Mouse (Mus musculus) lung, embryonic 14.5 days (tissue): ENCODE measurements at regions not wholly inside any gene's neighbourhood (a gene's known extent, or its start where the extent isn't known, plus 50 kb on each side); places are given as distances from the start of the nearest gene placed in this dataset.

Source experiments
- ATAC-seq: fragments of 200-750 bp; cut with Nextera tagmentation; 2 replicates; pipeline ENCODE4 v1.8.0; 2017; ENCODE audit warnings: mild to moderate bottlenecking, moderate TSS enrichment, moderate library complexity; ENCODE audit not compliant: insufficient read depth
- DNase-seq: peaks from one replicate; pipeline ENCODE4 v3.0.0-alpha.2; 2015
- H3K27ac ChIP-seq: fragments of 300-500 bp; sonication (generic); 2 replicates; pipeline ENCODE4 v1.5.1; 2014; ENCODE audit warnings: low read depth, mild to moderate bottlenecking, moderate library complexity
- H3K27me3 ChIP-seq: fragments of 300-500 bp; sonication (generic); 2 replicates; pipeline ENCODE4 v1.6.1; 2014; ENCODE audit warnings: low read length, control low read depth; ENCODE audit not compliant: insufficient read depth
- H3K36me3 ChIP-seq: fragments of 300-500 bp; sonication (generic); 2 replicates; pipeline ENCODE4 v1.6.1; 2014; ENCODE audit warnings: control low read depth; ENCODE audit not compliant: insufficient read depth
- H3K4me1 ChIP-seq: fragments of 300-500 bp; sonication (generic); 2 replicates; pipeline ENCODE4 v1.6.1; 2014; ENCODE audit warnings: antibody characterized with exemption, control low read depth; ENCODE audit not compliant: insufficient read depth
- H3K4me2 ChIP-seq: fragments of 300-500 bp; sonication (generic); 2 replicates; pipeline ENCODE4 v1.6.1; 2014; ENCODE audit warnings: mild to moderate bottlenecking
- H3K4me3 ChIP-seq: fragments of 300-500 bp; sonication (generic); 2 replicates; pipeline ENCODE4 v1.5.1; 2014; ENCODE audit warnings: low read depth, low read length
- H3K9ac ChIP-seq: fragments of 300-500 bp; sonication (generic); 2 replicates; pipeline ENCODE4 v1.6.1; 2014
- H3K9me3 ChIP-seq: fragments of 300-500 bp; sonication (generic); 2 replicates; pipeline ENCODE4 v1.6.1; 2016; ENCODE audit warnings: low read depth, low read length, control low read depth
- CTCF ChIP-seq: IDR thresholded peaks from 2 replicates; pipeline ENCODE4 v1.5.1; 2016; ENCODE audit warnings: antibody characterized with exemption, low read depth
- WGBS: fragments of 180-500 bp; shearing (Covaris S2); extraction: QIAGEN DNeasy Blood & Tissue Kit; methylation state at CpG from one replicate; pipeline ENCODE4 v1.1.7; 2014; 5-methylcytosine and 5-hydroxymethylcytosine counted together

DNA sequence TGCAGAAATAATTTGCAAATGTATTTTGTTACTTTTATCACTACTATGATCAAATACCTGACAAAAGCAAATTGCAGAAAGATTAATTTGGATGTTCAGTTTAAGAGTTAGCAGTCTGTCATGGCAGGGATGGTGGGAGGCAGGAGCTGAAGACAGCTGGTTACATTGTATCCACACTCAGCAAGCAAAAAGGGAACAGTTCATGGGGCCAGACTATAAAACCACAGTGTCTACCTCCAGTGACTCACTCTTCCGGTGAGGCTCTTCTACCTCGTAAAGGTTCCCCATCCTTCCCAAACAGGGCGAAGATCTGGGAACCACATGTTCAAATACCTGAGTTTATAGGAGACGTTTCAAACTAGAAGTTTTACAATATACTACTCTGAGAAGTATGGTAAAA is 145.2 kb upstream of the Fam78b start:
- ATAC-seq (no peak), DNase-seq (no peak)
- H3K36me3 ChIP-seq = no peaks in the 10 kb centered on the region
- H3K9ac ChIP-seq = no peak overlapping the region
- 79% methylated on average over 4 of the region's 4 CpGs for WGBS
- H3K4me1 ChIP-seq = no peaks in the 10 kb centered on the region
- H3K4me2 ChIP-seq = no peak overlapping the region
- no peaks in the 10 kb centered on the region for H3K9me3 ChIP-seq
- no peak overlapping the region for H3K4me3 ChIP-seq
- no peaks in the 10 kb centered on the region for H3K27me3 ChIP-seq
- no peak for TF ChIP-seq CTCF
- no peak overlapping the region for H3K27ac ChIP-seq

DNA sequence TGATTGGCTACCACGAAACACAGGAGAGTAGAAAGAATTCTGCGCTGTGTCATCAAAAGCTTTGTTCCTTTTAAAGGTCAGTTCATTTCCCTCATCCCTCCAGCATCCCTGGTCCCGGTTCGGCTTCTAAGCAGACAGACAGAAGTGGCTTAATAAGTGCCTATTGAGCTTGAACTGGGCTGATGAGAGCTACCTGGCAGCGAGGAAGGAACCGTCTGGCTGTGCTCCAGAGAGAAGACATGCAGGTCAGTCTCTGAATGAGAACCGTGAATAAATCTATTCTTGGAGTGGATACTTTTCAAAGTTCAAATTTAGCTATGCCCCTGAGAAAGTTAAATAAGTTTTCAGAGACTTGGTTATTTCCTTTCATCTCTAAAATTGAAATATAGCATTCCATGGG is 135.0 kb upstream of the Fam78b start:
- Histone ChIP-seq H3K27ac (no peak overlapping the region), H3K4me1 (no peaks in the 10 kb centered on the region), H3K9me3 (no peaks in the 10 kb centered on the region), H3K4me3 (no peak overlapping the region), H3K27me3 (no peaks in the 10 kb centered on the region), H3K36me3 (no peaks in the 10 kb centered on the region), H3K4me2 (no peak overlapping the region), H3K9ac (no peak overlapping the region)
- DNase-seq (no peak), ATAC-seq (no peak)
- WGBS = 72% methylated on average over 7 of the region's 7 CpGs
- no peak for TF ChIP-seq CTCF

DNA sequence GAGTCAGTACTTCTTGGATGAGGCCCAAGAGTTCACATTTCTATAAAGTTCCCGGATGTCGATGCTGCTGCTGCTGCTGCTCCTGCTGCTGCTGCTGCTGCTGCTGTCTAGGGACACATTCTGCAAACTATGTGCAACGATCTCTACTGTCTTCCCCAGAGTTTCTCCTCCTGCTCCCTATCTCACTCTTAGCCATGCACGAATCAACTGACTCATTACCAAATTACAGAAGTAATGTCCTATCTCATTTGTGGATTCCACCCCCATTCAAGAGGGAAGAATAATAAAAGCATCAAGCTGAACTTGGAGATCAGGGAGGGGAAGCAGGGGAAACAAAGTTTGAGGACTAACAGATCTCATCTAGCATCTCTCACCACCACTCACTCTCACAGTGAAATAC is 130.0 kb upstream of the Fam78b start:
- no peaks in the 10 kb centered on the region for H3K36me3 ChIP-seq
- DNase-seq = no peak
- H3K4me3 ChIP-seq = no peak overlapping the region
- no peaks in the 10 kb centered on the region for H3K27me3 ChIP-seq
- H3K9ac ChIP-seq = no peak overlapping the region
- H3K4me1 ChIP-seq = no peaks in the 10 kb centered on the region
- no peak overlapping the region for H3K27ac ChIP-seq
- no peaks in the 10 kb centered on the region for H3K9me3 ChIP-seq
- ATAC-seq = no peak
- WGBS = 71% methylated on average over 4 of the region's 4 CpGs
- H3K4me2 ChIP-seq = no peak overlapping the region
- TF ChIP-seq CTCF = no peak

DNA sequence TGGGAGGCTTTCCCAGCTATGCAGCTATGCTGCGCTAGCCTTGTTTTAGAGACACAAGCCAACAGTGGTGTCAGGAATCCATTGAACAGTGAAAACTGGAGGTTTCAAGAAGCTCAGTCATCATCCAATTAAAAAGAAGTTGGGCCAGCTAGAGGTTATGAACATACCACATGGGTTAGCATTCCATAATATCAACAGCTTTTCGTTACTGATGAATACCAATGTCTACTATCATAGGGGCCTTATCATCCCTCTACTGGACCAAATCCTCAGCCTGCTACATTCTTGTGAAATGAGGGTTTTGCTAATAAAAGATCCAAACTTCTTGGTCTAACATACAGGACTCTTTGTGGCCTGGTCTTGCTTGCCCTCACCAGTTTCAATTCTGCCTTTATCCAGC is 124.8 kb upstream of the Fam78b start:
- no peaks in the 10 kb centered on the region for H3K4me1 ChIP-seq
- DNase-seq (no peak), ATAC-seq (no peak)
- no peaks in the 10 kb centered on the region for H3K9me3 ChIP-seq
- WGBS = 75% methylated on average over 2 of the region's 2 CpGs
- TF ChIP-seq CTCF = no peak
- no peaks in the 10 kb centered on the region for H3K36me3 ChIP-seq
- H3K4me2 ChIP-seq = no peak overlapping the region
- H3K4me3 ChIP-seq = no peak overlapping the region
- no peak overlapping the region for H3K9ac ChIP-seq
- no peak overlapping the region for H3K27ac ChIP-seq
- H3K27me3 ChIP-seq = no peaks in the 10 kb centered on the region

DNA sequence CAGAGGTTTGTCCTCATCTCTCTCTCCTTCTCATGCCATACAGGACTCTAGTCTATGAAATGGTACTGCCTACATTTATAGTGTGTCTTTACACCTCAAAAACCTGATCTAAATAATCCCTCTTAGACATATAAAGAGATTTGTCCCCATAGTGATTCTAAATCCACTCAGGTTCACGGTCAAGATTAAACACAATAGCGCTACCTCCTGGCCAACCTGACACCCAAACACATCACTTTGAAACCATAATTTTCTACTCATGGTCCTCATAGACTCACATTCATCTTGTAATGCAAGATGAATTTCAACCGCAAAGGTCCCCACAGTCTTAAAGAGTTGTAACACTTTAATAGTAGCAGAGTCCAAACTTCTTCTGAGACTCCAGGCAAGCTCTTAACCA is 118.0 kb upstream of the Fam78b start:
- Histone ChIP-seq H3K36me3 (no peaks in the 10 kb centered on the region), H3K4me3 (no peak overlapping the region), H3K9ac (no peak overlapping the region), H3K27ac (no peak overlapping the region), H3K9me3 (no peaks in the 10 kb centered on the region), H3K27me3 (no peaks in the 10 kb centered on the region), H3K4me2 (no peak overlapping the region), H3K4me1 (no peaks in the 10 kb centered on the region)
- no peak for DNase-seq
- 84% methylated on average over 3 of the region's 3 CpGs for WGBS
- no peak for TF ChIP-seq CTCF
- no peak for ATAC-seq

DNA sequence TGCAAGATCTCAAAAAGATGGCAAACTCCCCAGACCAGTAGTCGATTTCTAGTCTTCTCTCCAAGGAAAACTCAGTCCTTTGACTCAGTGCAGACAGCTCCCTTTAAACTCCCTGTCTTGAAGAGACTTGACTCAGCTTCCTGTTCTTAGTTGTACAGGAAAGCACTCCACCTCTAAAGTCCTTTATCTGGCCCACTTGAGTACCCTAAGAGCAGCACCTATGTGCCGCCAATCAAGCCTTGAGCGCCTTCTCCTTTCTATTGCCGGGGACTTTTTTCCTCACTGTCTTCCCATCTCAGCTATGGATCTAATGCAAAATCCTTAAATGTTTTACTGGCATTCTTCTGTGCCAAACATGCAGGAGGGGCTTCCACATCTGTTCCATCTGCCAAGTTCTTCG is 105.3 kb upstream of the Fam78b start:
- no peak overlapping the region for H3K4me3 ChIP-seq
- DNase-seq (no peak), ATAC-seq (no peak)
- no peak overlapping the region for H3K9ac ChIP-seq
- H3K27me3 ChIP-seq = no peaks in the 10 kb centered on the region
- H3K4me1 ChIP-seq = peaks cover 4% of the 10 kb centered on the region; the same call in 1 of the 2 replicates
- H3K4me2 ChIP-seq = no peak overlapping the region
- no peak overlapping the region for H3K27ac ChIP-seq
- 56% methylated on average over 5 of the region's 5 CpGs for WGBS
- TF ChIP-seq CTCF = no peak
- H3K9me3 ChIP-seq = no peaks in the 10 kb centered on the region
- H3K36me3 ChIP-seq = no peaks in the 10 kb centered on the region

DNA sequence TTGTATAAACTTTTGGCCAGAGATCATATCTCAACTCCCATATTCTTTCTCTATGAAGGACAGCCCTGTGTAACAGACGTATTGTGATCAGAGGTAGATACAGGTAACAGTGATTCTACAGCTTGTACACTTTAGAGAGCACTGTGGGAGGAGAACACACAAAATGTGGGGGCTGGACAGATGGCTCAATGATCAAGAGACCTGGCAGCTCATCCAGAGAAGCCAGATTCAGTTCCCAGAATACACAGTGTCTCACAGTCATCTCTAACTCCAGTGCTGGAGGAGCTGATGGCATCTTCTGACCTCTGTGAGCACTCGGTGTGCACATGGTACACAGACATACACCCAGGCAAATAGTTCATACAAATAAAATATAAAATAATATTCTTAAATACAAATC is 102.5 kb upstream of the Fam78b start:
- Histone ChIP-seq H3K4me3 (no peak overlapping the region), H3K27me3 (no peaks in the 10 kb centered on the region), H3K4me2 (no peak overlapping the region), H3K36me3 (no peaks in the 10 kb centered on the region), H3K9me3 (no peaks in the 10 kb centered on the region), H3K27ac (no peak overlapping the region), H3K4me1 (peaks cover 4% of the 10 kb centered on the region; the same call in 1 of the 2 replicates), H3K9ac (no peak overlapping the region)
- whole genome bisulfite sequencing = 85% methylated on average over 2 of the region's 2 CpGs
- no peak for TF ChIP-seq CTCF
- no peak for DNase-seq
- ATAC-seq = no peak

DNA sequence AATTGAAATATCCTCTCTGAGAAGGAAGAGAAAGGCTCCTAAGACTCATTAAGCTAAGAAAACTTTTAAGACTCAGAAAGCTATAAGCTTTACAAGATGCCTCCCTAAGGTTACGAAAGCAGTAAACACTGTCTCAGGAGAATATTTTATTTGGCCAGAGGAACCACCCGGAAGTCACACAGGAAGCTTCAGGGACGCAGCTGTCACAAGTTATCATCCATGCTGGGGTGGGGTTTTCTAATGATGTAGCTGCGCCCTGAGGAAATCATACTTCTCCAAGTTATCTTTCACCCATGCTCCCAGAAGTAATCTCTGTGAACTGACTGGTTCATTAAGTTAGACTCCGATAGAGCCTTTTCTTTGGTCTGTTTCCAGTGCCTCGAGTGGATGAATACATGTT is 102.0 kb upstream of the Fam78b start:
- WGBS = 54% methylated on average over 6 of the region's 6 CpGs
- Histone ChIP-seq H3K27ac (no peak overlapping the region), H3K36me3 (no peaks in the 10 kb centered on the region), H3K9me3 (no peaks in the 10 kb centered on the region), H3K27me3 (no peaks in the 10 kb centered on the region), H3K4me3 (no peak overlapping the region), H3K9ac (no peak overlapping the region), H3K4me1 (peaks cover 4% of the 10 kb centered on the region; the same call in 1 of the 2 replicates), H3K4me2 (no peak overlapping the region)
- ATAC-seq (no peak), DNase-seq (no peak)
- TF ChIP-seq CTCF = no peak
